Mouse (Mus musculus) kidney, postnatal 36 days (tissue): ENCODE data around the gene Nt5dc3.

Source experiments
- DNase-seq, 2 experiments: peaks; one replicate each; pipeline ENCODE4 v3.0.0; 2021 to 2022; ENCODE audit warnings: mixed read lengths in 2 of 2

Nt5dc3 gene

DNA sequence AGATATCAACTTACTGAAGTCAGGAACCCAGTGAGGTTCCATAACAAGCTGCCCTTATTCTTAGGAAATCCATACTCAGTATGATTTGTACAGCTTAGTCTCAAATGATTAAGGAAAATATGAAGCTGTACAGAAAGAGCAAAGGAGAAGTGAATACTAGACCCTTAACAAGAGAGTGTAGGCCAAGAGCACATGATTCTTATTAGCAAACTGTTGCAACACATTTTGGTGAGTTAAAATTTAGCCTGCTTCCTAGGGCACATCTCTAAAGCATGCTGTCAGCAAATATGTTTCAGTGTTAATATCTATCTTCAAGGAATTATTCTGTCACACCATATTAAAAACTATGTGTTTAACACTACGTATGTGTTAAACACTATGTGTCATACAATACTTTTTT, 107.6 kb downstream of the Nt5dc3 start:
- peak in 1 of 2 experiments; percentile 40 for DNase-seq
